Mouse (Mus musculus) lung, embryonic 15.5 days (tissue): ENCODE data around the gene Klhdc10. TPM values are rescaled to one million over a fixed set of nuclear protein-coding genes. Genes with fewer than 3 reads are reported as not detected.
"Not testable (repeated sequence)": the region's sequence is repeated elsewhere in the genome, so short reads cannot be mapped to it uniquely, and the experiment has no call there.

ENCODE experiments used
- ATAC-seq: fragments of 200-750 bp; cut with Nextera tagmentation; 2 replicates; pipeline ENCODE4 v1.8.0; 2017; ENCODE audit warnings: moderate number of reproducible peaks, borderline replicate concordance; ENCODE audit not compliant: low FRiP score, low TSS enrichment; ENCODE audit errors: extremely low read depth
- H3K27ac ChIP-seq: fragments of 300-500 bp; sonication (generic); 2 replicates; pipeline ENCODE4 v1.5.1; 2015; ENCODE audit warnings: moderate library complexity, mild to moderate bottlenecking, inconsistent platforms
- H3K27me3 ChIP-seq: fragments of 300-500 bp; sonication (generic); 2 replicates; pipeline ENCODE4 v1.6.1; 2015; ENCODE audit warnings: inconsistent platforms
- H3K36me3 ChIP-seq: fragments of 300-500 bp; sonication (generic); 2 replicates; pipeline ENCODE4 v1.6.1; 2015; ENCODE audit warnings: inconsistent platforms
- H3K4me1 ChIP-seq: fragments of 300-500 bp; sonication (generic); 2 replicates; pipeline ENCODE4 v1.6.1; 2015; ENCODE audit warnings: inconsistent platforms
- H3K4me2 ChIP-seq: fragments of 300-500 bp; sonication (generic); 2 replicates; pipeline ENCODE4 v1.6.1; 2015; ENCODE audit warnings: inconsistent platforms, mild to moderate bottlenecking, moderate library complexity
- H3K4me3 ChIP-seq: fragments of 300-500 bp; sonication (generic); 2 replicates; pipeline ENCODE4 v1.5.1; 2015; ENCODE audit warnings: mild to moderate bottlenecking, inconsistent platforms
- H3K9ac ChIP-seq: fragments of 300-500 bp; sonication (generic); 2 replicates; pipeline ENCODE4 v1.6.1; 2015; ENCODE audit warnings: inconsistent platforms
- H3K9me3 ChIP-seq: fragments of 300-500 bp; sonication (generic); 2 replicates; pipeline ENCODE4 v1.6.1; 2016; ENCODE audit warnings: inconsistent platforms
- WGBS: fragments of 180-500 bp; shearing (Covaris S2); methylation state at CpG from one replicate; pipeline ENCODE4 v1.1.7; 2015; 5-methylcytosine and 5-hydroxymethylcytosine counted together
- polyA plus RNA-seq: library from polyadenylated mRNA; unstranded; fragments of >200 nt; fragmentation: Nextera tagmentation; extraction: Ambion mirVana; gene quantifications from 2 replicates; pipeline ENCODE4 v1.2.1, GENCODE M21; 2015

Gene Klhdc10
- polyA plus RNA-seq, 1 experiment from 2014 or later, result 23.2 TPM

- no peak overlapping the region for H3K4me2 ChIP-seq
- no peaks in the 10 kb centered on the region for H3K27me3 ChIP-seq
- no peak overlapping the region for H3K9ac ChIP-seq
- no peak for ATAC-seq
- H3K4me1 ChIP-seq, result peaks cover 11% of the 10 kb centered on the region; the same call in 1 of the 2 replicates
- no peak overlapping the region for H3K4me3 ChIP-seq
- peaks cover 78% of the 10 kb centered on the region for H3K36me3 ChIP-seq
- H3K9me3 ChIP-seq, result no peaks in the 10 kb centered on the region
- 93% methylated on average over 17 of the region's 17 CpGs for WGBS
- no peak overlapping the region for H3K27ac ChIP-seq
These were observed 28.9 kb upstream of the Klhdc10 start for GRCm38 (mm10) chr6:30372627-30373369.

- no peaks in the 10 kb centered on the region for H3K9me3 ChIP-seq
- H3K4me2 ChIP-seq, result no peak overlapping the region
- H3K27me3 ChIP-seq, result no peaks in the 10 kb centered on the region
- no peak overlapping the region for H3K9ac ChIP-seq
- 81% methylated on average over 16 of the region's 16 CpGs for WGBS
- H3K4me1 ChIP-seq, result peaks cover 11% of the 10 kb centered on the region; the same call in 1 of the 2 replicates
- H3K36me3 ChIP-seq, result peaks cover 72% of the 10 kb centered on the region
- no peak for ATAC-seq
- H3K27ac ChIP-seq, result peak overlapping the region; percentile 59
- no peak overlapping the region for H3K4me3 ChIP-seq
These were observed 26.7 kb upstream of the Klhdc10 start for GRCm38 (mm10) chr6:30374731-30375510.

- no peak for ATAC-seq
- Histone ChIP-seq H3K36me3 (peaks cover 72% of the 10 kb centered on the region), H3K27ac (peak overlapping the region; percentile 38)
These were observed 25.9 kb upstream of the Klhdc10 start for GRCm38 (mm10) chr6:30375791-30376190.

GRCm38 (mm10) chr6:30381116-30381515, 20.6 kb upstream of the Klhdc10 start:
- Histone ChIP-seq H3K9me3 (no peaks in the 10 kb centered on the region), H3K4me1 (no peaks in the 10 kb centered on the region), H3K9ac (no peak overlapping the region), H3K36me3 (peaks cover 66% of the 10 kb centered on the region), H3K27ac (no peak overlapping the region), H3K27me3 (no peaks in the 10 kb centered on the region), H3K4me3 (no peak overlapping the region), H3K4me2 (no peak overlapping the region)
- 47% methylated on average over 3 of the region's 3 CpGs for WGBS
- no peak for ATAC-seq

More at GRCm38 (mm10) chr6:30375791-30376190, 25.9 kb upstream of the Klhdc10 start:
- Histone ChIP-seq H3K4me2 (no peak overlapping the region), H3K9me3 (no peaks in the 10 kb centered on the region), H3K4me3 (no peak overlapping the region), H3K27me3 (no peaks in the 10 kb centered on the region), H3K9ac (no peak overlapping the region), H3K4me1 (peaks cover 11% of the 10 kb centered on the region; the same call in 1 of the 2 replicates)
- 65% methylated on average over 1 of the region's 1 CpGs for WGBS

- 18% methylated on average over 4 of the region's 4 CpGs for WGBS
- Histone ChIP-seq H3K9ac (peak overlapping the region; percentile 70), H3K36me3 (peaks cover 17% of the 10 kb centered on the region), H3K4me3 (peak overlapping the region; percentile 91), H3K4me2 (peak overlapping the region; percentile 52)
- not testable (repeated sequence) for H3K4me1 ChIP-seq, H3K27ac ChIP-seq, H3K27me3 ChIP-seq, ATAC-seq, H3K9me3 ChIP-seq
These were observed 11.4 kb upstream of the Klhdc10 start for GRCm38 (mm10) chr6:30390271-30390670.

GRCm38 (mm10) chr6:30390714-30391697, 10.7 kb upstream of the Klhdc10 start, which contains the start of gene Zc3hc1:
Gene Zc3hc1 (minus strand): TSS chr6:30391028.
- H3K36me3 ChIP-seq, result peaks cover 10% of the 10 kb centered on the region
- no peaks in the 10 kb centered on the region for H3K9me3 ChIP-seq
- no peaks in the 10 kb centered on the region for H3K27me3 ChIP-seq
- peaks cover 5% of the 10 kb centered on the region; the same call in 1 of the 2 replicates for H3K4me1 ChIP-seq
- peak within 1 kb of the TSS; percentile 91 for H3K4me3 ChIP-seq
- WGBS, result 16% methylated on average over 33 of the region's 33 CpGs
- H3K9ac ChIP-seq, result peak within 1 kb of the TSS; percentile 70
- 0 out of 2 replicates have a peak within 1 kb of the TSS, but pooled peaks have one; percentile 22 for H3K27ac ChIP-seq
- peak; percentile 85 for ATAC-seq
- H3K4me2 ChIP-seq, result peak within 1 kb of the TSS; percentile 52

GRCm38 (mm10) chr6:30391996-30392395, 9.7 kb upstream of the Klhdc10 start:
- no peak for ATAC-seq
- H3K9me3 ChIP-seq, result no peaks in the 10 kb centered on the region
- 87% methylated on average over 7 of the region's 7 CpGs for WGBS
- no peak overlapping the region for H3K4me3 ChIP-seq
- H3K36me3 ChIP-seq, result peaks cover 2% of the 10 kb centered on the region; the same call in 1 of the 2 replicates
- H3K4me2 ChIP-seq, result no peak overlapping the region
- H3K27me3 ChIP-seq, result no peaks in the 10 kb centered on the region
- H3K9ac ChIP-seq, result no peak overlapping the region
- H3K27ac ChIP-seq, result no peak overlapping the region
- H3K4me1 ChIP-seq, result peaks cover 5% of the 10 kb centered on the region; the same call in 1 of the 2 replicates

GRCm38 (mm10) chr6:30400146-30400545, 1.5 kb upstream of the Klhdc10 start:
- WGBS, result 75% methylated on average over 5 of the region's 5 CpGs
- no peak overlapping the region for H3K9ac ChIP-seq
- ATAC-seq, result no peak

GRCm38 (mm10) chr6:30400716-30401115, 952 bp upstream of the Klhdc10 start:
- peak overlapping the region; percentile 50 for H3K4me2 ChIP-seq
- H3K27me3 ChIP-seq, result no peaks in the 10 kb centered on the region
- peak overlapping the region; percentile 61 for H3K9ac ChIP-seq
- WGBS, result under 1% methylated on average over 7 of the region's 7 CpGs
- no peaks in the 10 kb centered on the region for H3K9me3 ChIP-seq
- peak overlapping the region; percentile 97 for H3K4me3 ChIP-seq
- no peaks in the 10 kb centered on the region for H3K36me3 ChIP-seq
- H3K4me1 ChIP-seq, result peaks cover 6% of the 10 kb centered on the region; the same call in 1 of the 2 replicates
- ATAC-seq, result no peak
- H3K27ac ChIP-seq, result peak overlapping the region; percentile 98

More at GRCm38 (mm10) chr6:30400146-30400545, 1.5 kb upstream of the Klhdc10 start:
- Histone ChIP-seq H3K9me3 (no peaks in the 10 kb centered on the region), H3K4me3 (no peak overlapping the region; the same call in 1 of the 2 replicates), H3K27ac (peak overlapping the region; percentile 98; the same call in 1 of the 2 replicates), H3K4me2 (no peak overlapping the region), H3K4me1 (peaks cover 6% of the 10 kb centered on the region; the same call in 1 of the 2 replicates), H3K36me3 (no peaks in the 10 kb centered on the region), H3K27me3 (no peaks in the 10 kb centered on the region)

GRCm38 (mm10) chr6:30402091-30402491, 423 bp downstream of the Klhdc10 start:
- Histone ChIP-seq H3K9me3 (no peaks in the 10 kb centered on the region), H3K4me1 (peaks cover 6% of the 10 kb centered on the region; the same call in 1 of the 2 replicates), H3K27ac (peak overlapping the region; percentile 85), H3K9ac (peak overlapping the region; percentile 91), H3K4me2 (peak overlapping the region; percentile 65), H3K36me3 (no peaks in the 10 kb centered on the region), H3K4me3 (peak overlapping the region; percentile 97), H3K27me3 (no peaks in the 10 kb centered on the region)
- ATAC-seq, result peak; percentile 21
- under 1% methylated on average over 26 of the region's 29 CpGs for WGBS

GRCm38 (mm10) chr6:30403465-30403864, 1.8 kb downstream of the Klhdc10 start:
- H3K4me1 ChIP-seq, result peaks cover 6% of the 10 kb centered on the region; the same call in 1 of the 2 replicates
- H3K9ac ChIP-seq, result no peak overlapping the region
- H3K36me3 ChIP-seq, result no peaks in the 10 kb centered on the region
- no peak for ATAC-seq
- H3K9me3 ChIP-seq, result no peaks in the 10 kb centered on the region
- peak overlapping the region; percentile 27 for H3K4me3 ChIP-seq
- H3K27ac ChIP-seq, result no peak overlapping the region
- H3K4me2 ChIP-seq, result peak overlapping the region; percentile 49
- H3K27me3 ChIP-seq, result no peaks in the 10 kb centered on the region
- WGBS, result 20% methylated on average over 4 of the region's 4 CpGs
